7 mouse cellular contexts compared by ENCODE assay signal in the genomic region with DNA sequence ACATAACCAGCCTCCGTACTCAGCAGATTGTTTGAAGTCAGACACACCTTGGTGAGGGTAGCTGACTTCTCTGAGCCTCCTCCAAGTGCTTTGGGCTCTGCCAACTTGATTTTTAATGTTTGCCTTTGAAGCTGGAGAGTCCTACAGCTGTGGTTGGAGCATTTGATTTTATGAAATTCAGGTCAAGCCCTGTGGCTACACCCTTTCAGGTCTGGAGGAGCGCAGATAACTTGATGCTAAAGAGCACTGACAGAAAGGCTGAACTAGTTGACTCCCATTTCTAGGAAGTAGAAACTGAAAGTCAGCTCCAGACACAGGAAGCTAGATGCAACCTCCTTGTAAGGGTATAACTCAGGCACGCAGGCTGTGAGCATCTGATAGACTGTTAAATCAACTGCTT. TPM values are rescaled to one million over a fixed set of nuclear protein-coding genes. Genes with fewer than 3 reads are reported as not detected.
A peak's percentile ranks its signal among the peaks of the same experiment; 100 is the strongest.
DNase-seq lines count a peak whose midpoint lies in the region; ATAC-seq and TF ChIP-seq lines count a peak whose summit lies in the region.

No protein-coding gene starts in this region.

- DNase-seq in testis, postnatal 14 days (ENCODE audit: low spot score), result no peak
- peak; percentile 43 for DNase-seq in liver, adult 2 months (ENCODE audit: extremely low read depth, low read depth, low spot score)
- DNase-seq in adrenal gland, postnatal 14 days, result no peak
- DNase-seq in right cerebral cortex, postnatal 36 days (ENCODE audit: low spot score in 2 of 2), result no peak

- 32% methylated on average over 3 of the region's 3 CpGs for WGBS in liver, adult 2 months
- WGBS in midbrain, embryonic 16.5 days, result 75% methylated on average over 3 of the region's 3 CpGs

- H3K36me3 ChIP-seq in testis, adult 2 months (ENCODE audit: control insufficient read depth, insufficient read depth, low read length), result no peaks in the 10 kb centered on the region; the same call in none of the 2 replicates
- peaks cover 43% of the 10 kb centered on the region for H3K36me3 ChIP-seq in erythroblast, embryonic 14.5 days (ENCODE audit: control insufficient read depth)
- H3K36me3 ChIP-seq in liver, adult 2 months (ENCODE audit: control insufficient read depth, insufficient read depth, low read length), result peaks cover 21% of the 10 kb centered on the region
- H3K36me3 ChIP-seq in midbrain, embryonic 16.5 days (ENCODE audit: control insufficient read depth, insufficient read depth, low read length), result peaks cover 9% of the 10 kb centered on the region; the same call in 1 of the 2 replicates

- TF ChIP-seq CTCF in testis, adult 2 months (IDR thresholded peaks at IDR 0.05; ENCODE audit: control insufficient read depth, insufficient read depth, insufficient replicate concordance, low read depth, low read length), result no peak
- TF ChIP-seq CTCF in liver, adult 2 months (IDR thresholded peaks at IDR 0.05; ENCODE audit: low read depth, low read length), result no peak

- peak overlapping the region; percentile 50; the same call in 1 of the 2 replicates for H3K9ac ChIP-seq in liver, adult 2 months (ENCODE audit: low read depth, low read length)
- peak overlapping the region; percentile 31 for H3K9ac ChIP-seq in midbrain, embryonic 16.5 days (ENCODE audit: low read depth, low read length)

- peak overlapping the region; percentile 94; the same call in 1 of the 2 replicates for H3K4me3 ChIP-seq in testis, adult 2 months (ENCODE audit: control insufficient read depth, low read depth, low read length)
- peak overlapping the region; percentile 0 for H3K4me3 ChIP-seq in erythroblast, embryonic 14.5 days (replicated peaks)
- peak overlapping the region; percentile 0; the same call in 1 of the 2 replicates for H3K4me3 ChIP-seq in liver, adult 2 months (ENCODE audit: insufficient read depth, low read depth, low read length)
- peak overlapping the region; percentile 70; the same call in 1 of the 2 replicates for H3K4me3 ChIP-seq in midbrain, embryonic 16.5 days (ENCODE audit: low read depth, low read length)

- peaks cover 35% of the 10 kb centered on the region; the same call in 1 of the 2 replicates for H3K79me2 ChIP-seq in liver, adult 2 months (ENCODE audit: control insufficient read depth, insufficient read depth, low read length)

- no peak overlapping the region for H3K27ac ChIP-seq in testis, adult 2 months (ENCODE audit: control insufficient read depth, insufficient read depth, low read depth, low read length)
- H3K27ac ChIP-seq in liver, adult 2 months (replicated peaks; ENCODE audit: insufficient read depth, low read depth, low read length), result peak overlapping the region; percentile 97
- H3K27ac ChIP-seq in midbrain, embryonic 16.5 days (ENCODE audit: low read length), result no peak overlapping the region

- TF ChIP-seq POLR2A in testis, adult 2 months (IDR thresholded peaks at IDR 0.05; ENCODE audit: control insufficient read depth, low read depth, low read length), result no peak
- TF ChIP-seq POLR2A in liver, adult 2 months (IDR thresholded peaks at IDR 0.05; ENCODE audit: extremely low read depth, insufficient read depth, low read length), result no peak

- ATAC-seq in midbrain, embryonic 16.5 days, result no peak

- no peaks in the 10 kb centered on the region for H3K9me3 ChIP-seq in erythroblast, embryonic 14.5 days (ENCODE audit: control insufficient read depth, low read length)
- no peaks in the 10 kb centered on the region for H3K9me3 ChIP-seq in midbrain, embryonic 16.5 days (replicated peaks; ENCODE audit: control insufficient read depth, low read length, poor library complexity, severe bottlenecking)

- peaks cover 3% of the 10 kb centered on the region for H3K4me1 ChIP-seq in testis, adult 2 months (ENCODE audit: control insufficient read depth, insufficient read depth, low read length)
- peaks cover 53% of the 10 kb centered on the region for H3K4me1 ChIP-seq in erythroblast, embryonic 14.5 days (ENCODE audit: control insufficient read depth)
- peaks cover 19% of the 10 kb centered on the region for H3K4me1 ChIP-seq in liver, adult 2 months (ENCODE audit: control insufficient read depth, insufficient read depth, low read length)
- H3K4me1 ChIP-seq in midbrain, embryonic 16.5 days (ENCODE audit: control insufficient read depth, insufficient read depth, low read length), result peaks cover 33% of the 10 kb centered on the region

- H3K27me3 ChIP-seq in testis, adult 2 months (ENCODE audit: control insufficient read depth, insufficient read depth, low read length), result no peaks in the 10 kb centered on the region
- H3K27me3 ChIP-seq in erythroblast, embryonic 14.5 days (ENCODE audit: control insufficient read depth), result no peaks in the 10 kb centered on the region
- no peaks in the 10 kb centered on the region for H3K27me3 ChIP-seq in liver, adult 2 months (ENCODE audit: control insufficient read depth, insufficient read depth, low read length)
- H3K27me3 ChIP-seq in midbrain, embryonic 16.5 days (ENCODE audit: control insufficient read depth, insufficient read depth, low read depth, low read length), result no peaks in the 10 kb centered on the region

- H3K4me2 ChIP-seq in midbrain, embryonic 16.5 days (ENCODE audit: low read length), result peak overlapping the region; percentile 83

RNA-seq across cellular contexts. Expression of a gene that starts 12.4 kb away (rescaled TPM):
- polyA plus RNA-seq in testis, adult 2 months (2012; rRNA removed), result 14.9 and 15.0 TPM in 2 replicates
- 2.4 and 2.5 TPM in 2 replicates for polyA plus RNA-seq in erythroblast, embryonic 14.5 days (2012)
- total RNA-seq in liver, adult 2 months (2014; rRNA removed), result 2.5 and 3.1 TPM in 2 replicates
- polyA plus RNA-seq in liver, adult 2 months (2012; rRNA removed), result 9.6 and 10.7 TPM in 2 replicates
- polyA plus RNA-seq in midbrain, embryonic 16.5 days (2015; fragmentation: Nextera tagmentation; extraction: Ambion mirVana), result 32.2 and 34.4 TPM in 2 replicates
- 30.1 and 32.5 TPM in 2 replicates for total RNA-seq in adrenal gland, postnatal 14 days (2021)

RNA-seq across cellular contexts. Expression of a gene that starts 12.7 kb away (rescaled TPM):
- polyA plus RNA-seq in testis, adult 2 months (2012; rRNA removed), result 69.1 and 70.1 TPM in 2 replicates
- polyA plus RNA-seq in erythroblast, embryonic 14.5 days (2012), result 0.77 and 0.89 TPM in 2 replicates
- 44.3 and 55.0 TPM in 2 replicates for total RNA-seq in liver, adult 2 months (2014; rRNA removed)
- 71.0 and 71.9 TPM in 2 replicates for polyA plus RNA-seq in liver, adult 2 months (2012; rRNA removed)
- polyA plus RNA-seq in midbrain, embryonic 16.5 days (2015; fragmentation: Nextera tagmentation; extraction: Ambion mirVana), result 111 and 121 TPM in 2 replicates
- total RNA-seq in adrenal gland, postnatal 14 days (2021), result 57.6 and 62.9 TPM in 2 replicates

RNA-seq across cellular contexts. Expression of a gene that starts 32.9 kb away (rescaled TPM):
- polyA plus RNA-seq in testis, adult 2 months (2012; rRNA removed), result 7.9 TPM in 2 replicates
- 0.07 TPM in 1 of 2 replicates, not detected in the other for polyA plus RNA-seq in erythroblast, embryonic 14.5 days (2012)
- total RNA-seq in liver, adult 2 months (2014; rRNA removed), result 0.13 and 0.18 TPM in 2 replicates
- polyA plus RNA-seq in liver, adult 2 months (2012; rRNA removed), result 2.2 and 2.7 TPM in 2 replicates
- polyA plus RNA-seq in midbrain, embryonic 16.5 days (2015; fragmentation: Nextera tagmentation; extraction: Ambion mirVana), result 3.9 and 4.7 TPM in 2 replicates
- 7.2 and 10.6 TPM in 2 replicates for total RNA-seq in adrenal gland, postnatal 14 days (2021)

Comparison
In these comparisons a context has a peak if more than half of its experiments do, and no peak if none do; other contexts are left out.
1. H3K4me3 ChIP-seq: peak in every context shown above with its lines; median percentile 94 in testis, adult 2 months; 70 in midbrain, embryonic 16.5 days; 0 in erythroblast, embryonic 14.5 days; 0 in liver, adult 2 months.
2. RNA of a gene that starts 12.7 kb away (polyA plus RNA-seq): 111 to 121 TPM in midbrain, embryonic 16.5 days, 71.0 to 71.9 TPM in liver, adult 2 months and 69.1 to 70.1 TPM in testis, adult 2 months; 0.77 to 0.89 TPM in erythroblast, embryonic 14.5 days; every median in the first group is over 10 times any median in the second.